Mouse (Mus musculus) heart, adult 8-10 months (tissue): ENCODE results near the gene Olfr1257. TPM values are rescaled to one million over a fixed set of nuclear protein-coding genes. Genes with fewer than 3 reads are reported as not detected.
"Not testable (repeated sequence)": the region's sequence is repeated elsewhere in the genome, so short reads cannot be mapped to it uniquely, and the experiment has no call there.

Source experiments
- DNase-seq: peaks from one replicate; pipeline ENCODE4 v3.0.0; 2022; ENCODE audit warnings: low spot score
- total RNA-seq, 4 experiments: library from RNA; stranded (reverse); gene quantifications; 2 replicates each; pipeline ENCODE4 v1.2.4; 2022

Olfr1257 gene
- total RNA-seq, result not detected

GRCm38 (mm10) chr2:89878137-89878536, at the start of gene Olfr1257:
TSS of gene Olfr1257 (plus strand) at chr2:89878437.
- no peak for DNase-seq

DNA sequence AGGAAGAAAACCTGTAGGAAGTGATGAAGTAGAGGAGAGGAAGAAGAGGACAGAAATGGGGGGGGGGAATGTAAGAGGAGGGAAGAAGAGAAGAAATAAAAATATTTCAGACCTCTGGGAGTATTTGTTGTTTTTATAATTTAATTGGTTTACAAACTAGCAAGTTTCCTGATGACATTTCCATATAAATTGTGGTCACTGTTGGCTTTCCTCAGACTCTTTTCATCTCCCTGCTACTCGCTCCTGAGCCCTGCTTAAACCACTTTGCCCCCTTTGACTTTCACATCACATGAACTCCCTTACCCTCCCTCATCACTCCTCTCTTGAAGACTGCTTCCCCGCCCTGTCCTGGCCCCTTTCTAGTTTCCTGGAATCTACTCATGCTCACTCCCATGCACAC, 36.8 kb upstream of the Olfr1257 start, which contains the start of gene Olfr1256:
TSS of gene Olfr1256 (minus strand) at position 101 of the 400 bp plus-strand sequence.
- DNase-seq, result no peak

- no peak for DNase-seq
Observed at GRCm38 (mm10) chr2:89848105-89848504, 30.1 kb upstream of the Olfr1257 start, which contains the start of gene Olfr48. TSS of gene Olfr48 (minus strand) at chr2:89848205.

- DNase-seq, result no peak
Observed at GRCm38 (mm10) chr2:89849230-89849629, 29.0 kb upstream of the Olfr1257 start.

GRCm38 (mm10) chr2:89912616-89913015, 34.4 kb downstream of the Olfr1257 start:
- not testable (repeated sequence) for DNase-seq

GRCm38 (mm10) chr2:89927009-89927408, 48.8 kb downstream of the Olfr1257 start, which contains the start of gene Olfr1258:
TSS of gene Olfr1258 (plus strand) at chr2:89927309.
- no peak for DNase-seq

Other genes with a start within 250 kb of the Olfr1257 start
- not detected for gene Olfr1249, start 243.5 kb upstream of the Olfr1257 start, total RNA-seq
- not detected for gene Olfr1250, start 217.0 kb upstream of the Olfr1257 start, total RNA-seq
- not detected for gene Olfr1251, start 206.5 kb upstream of the Olfr1257 start, total RNA-seq
- not detected for gene Olfr1252, start 153.4 kb upstream of the Olfr1257 start, total RNA-seq
- not detected for gene Olfr1253, start 121.3 kb upstream of the Olfr1257 start, total RNA-seq
- gene Olfr1254, start 84.8 kb upstream of the Olfr1257 start, total RNA-seq, result not detected
- not detected for gene Olfr1255, start 66.4 kb upstream of the Olfr1257 start, total RNA-seq
- gene Olfr1256, start 36.9 kb upstream of the Olfr1257 start, total RNA-seq, result not detected
- not detected for gene Olfr48, start 30.2 kb upstream of the Olfr1257 start, total RNA-seq
- not detected for gene Olfr1258, start 48.9 kb downstream of the Olfr1257 start, total RNA-seq
- gene Olfr1259, start 70.2 kb downstream of the Olfr1257 start, total RNA-seq, result not detected
- not detected for gene Olfr1260, start 95.9 kb downstream of the Olfr1257 start, total RNA-seq
- gene Olfr1261, start 112.8 kb downstream of the Olfr1257 start, total RNA-seq, result not detected
- not detected for gene Olfr1262, start 121.7 kb downstream of the Olfr1257 start, total RNA-seq
- gene Olfr1263, start 133.7 kb downstream of the Olfr1257 start, total RNA-seq, result not detected
- not detected for gene Olfr1264, start 147.1 kb downstream of the Olfr1257 start, total RNA-seq
- gene Olfr1265, start 156.9 kb downstream of the Olfr1257 start, total RNA-seq, result not detected
- gene Olfr140, start 185.2 kb downstream of the Olfr1257 start, total RNA-seq, result not detected
- not detected for gene Olfr1269, start 243.0 kb downstream of the Olfr1257 start, total RNA-seq